Mouse (Mus musculus): ENCODE results near the gene Parvg. TPM values are rescaled to one million over a fixed set of nuclear protein-coding genes. Genes with fewer than 3 reads are reported as not detected.

Parvg gene
- 5.5 TPM for polyA plus RNA-seq (2015; fragmentation: Illumina TruSeq; extraction: RNeasy Lipid Tissue Mini Kit (QIAGEN cat#74804); ENCODE audit: low read depth, low replicate concordance)

DNA sequence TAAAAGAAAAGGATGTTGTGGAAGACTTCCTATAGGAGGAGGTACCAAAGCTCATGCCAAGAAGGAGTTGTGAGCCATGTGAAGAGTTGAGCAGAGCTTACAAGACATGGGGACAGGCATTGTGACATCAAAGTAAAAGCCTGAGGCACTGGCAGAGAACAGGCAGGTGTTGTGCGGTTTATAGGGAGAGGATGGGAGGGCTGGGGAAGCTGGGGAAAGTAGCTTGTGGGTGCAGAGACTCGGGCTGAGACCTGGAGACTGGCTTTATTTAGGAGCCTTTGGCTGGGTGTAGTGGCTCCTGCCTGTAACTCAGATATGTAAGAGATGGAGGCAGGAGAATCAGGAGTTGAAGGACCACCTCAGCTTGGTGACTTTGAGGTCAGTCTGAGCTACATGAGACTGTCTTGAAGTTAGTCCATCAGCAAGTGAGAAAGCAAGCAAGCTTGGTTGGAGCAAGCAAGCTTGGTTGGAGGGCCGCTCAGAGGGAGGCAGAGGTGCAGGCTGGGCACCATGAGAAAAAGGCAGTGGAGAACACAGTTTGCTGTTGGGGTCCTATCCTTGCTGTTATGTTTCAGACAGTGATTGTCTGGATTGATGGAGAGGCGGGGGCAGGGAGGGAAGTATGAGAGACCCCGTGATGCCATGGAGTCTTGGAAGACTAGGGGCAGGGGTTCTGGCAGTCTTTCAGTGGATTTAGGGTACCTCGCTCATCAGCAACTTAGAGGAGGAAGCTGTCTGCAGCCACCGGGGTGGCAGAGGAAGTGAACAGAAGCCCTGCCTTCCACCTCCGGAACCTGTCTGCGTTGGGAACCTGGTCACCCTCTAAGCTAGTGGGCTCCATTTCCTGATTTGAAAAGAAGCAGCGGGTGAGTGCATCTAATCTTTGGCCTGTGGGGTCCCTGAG lies at the start of gene Parvg:
Gene Parvg, plus strand, starts transcription at position 61 of the 904 bp plus-strand sequence.

Other genes starting within 250 kb of the Parvg start
- gene Sult4a1, start 218.3 kb upstream of the Parvg start, polyA plus RNA-seq (2015; fragmentation: Illumina TruSeq; extraction: RNeasy Lipid Tissue Mini Kit (QIAGEN cat#74804); ENCODE audit: low read depth, low replicate concordance) = 471 TPM
- gene Pnpla5, start 200.9 kb upstream of the Parvg start, polyA plus RNA-seq (2015; fragmentation: Illumina TruSeq; extraction: RNeasy Lipid Tissue Mini Kit (QIAGEN cat#74804); ENCODE audit: low read depth, low replicate concordance) = not detected
- gene Pnpla3, start 156.2 kb upstream of the Parvg start, polyA plus RNA-seq (2015; fragmentation: Illumina TruSeq; extraction: RNeasy Lipid Tissue Mini Kit (QIAGEN cat#74804); ENCODE audit: low read depth, low replicate concordance) = 6.8 TPM
- gene Samm50, start 131.8 kb upstream of the Parvg start, polyA plus RNA-seq (2015; fragmentation: Illumina TruSeq; extraction: RNeasy Lipid Tissue Mini Kit (QIAGEN cat#74804); ENCODE audit: low read depth, low replicate concordance) = 93.8 TPM
- gene Parvb, start 92.0 kb upstream of the Parvg start, polyA plus RNA-seq (2015; fragmentation: Illumina TruSeq; extraction: RNeasy Lipid Tissue Mini Kit (QIAGEN cat#74804); ENCODE audit: low read depth, low replicate concordance) = 16.0 TPM
- gene Shisal1, start 123.1 kb downstream of the Parvg start, polyA plus RNA-seq (2015; fragmentation: Illumina TruSeq; extraction: RNeasy Lipid Tissue Mini Kit (QIAGEN cat#74804); ENCODE audit: low read depth, low replicate concordance) = 29.2 TPM
- gene Rtl6, start 233.8 kb downstream of the Parvg start, polyA plus RNA-seq (2015; fragmentation: Illumina TruSeq; extraction: RNeasy Lipid Tissue Mini Kit (QIAGEN cat#74804); ENCODE audit: low read depth, low replicate concordance) = 32.4 TPM